Mouse (Mus musculus): ENCODE results near the gene Nol3. TPM values are rescaled to one million over a fixed set of nuclear protein-coding genes. Genes with fewer than 3 reads are reported as not detected.
"Not testable (repeated sequence)": the region's sequence is repeated elsewhere in the genome, so short reads cannot be mapped to it uniquely, and the experiment has no call there.

Gene Nol3
- polyA plus RNA-seq (2011; ENCODE audit: insufficient read depth, insufficient read length, low replicate concordance, missing spikeins): 0.70 TPM in 1 of 2 replicates, not detected in the other

GRCm38 (mm10) chr8:105275840-105276239, at the start of gene Nol3:
Nol3 (plus strand) TSS chr8:105276140.
- no peak within 1 kb of the TSS for H3K4me3 ChIP-seq (replicated peaks; ENCODE audit: control insufficient read depth, low read depth, low read length)
- WGBS: 11% methylated on average over 10 of the region's 10 CpGs

DNA sequence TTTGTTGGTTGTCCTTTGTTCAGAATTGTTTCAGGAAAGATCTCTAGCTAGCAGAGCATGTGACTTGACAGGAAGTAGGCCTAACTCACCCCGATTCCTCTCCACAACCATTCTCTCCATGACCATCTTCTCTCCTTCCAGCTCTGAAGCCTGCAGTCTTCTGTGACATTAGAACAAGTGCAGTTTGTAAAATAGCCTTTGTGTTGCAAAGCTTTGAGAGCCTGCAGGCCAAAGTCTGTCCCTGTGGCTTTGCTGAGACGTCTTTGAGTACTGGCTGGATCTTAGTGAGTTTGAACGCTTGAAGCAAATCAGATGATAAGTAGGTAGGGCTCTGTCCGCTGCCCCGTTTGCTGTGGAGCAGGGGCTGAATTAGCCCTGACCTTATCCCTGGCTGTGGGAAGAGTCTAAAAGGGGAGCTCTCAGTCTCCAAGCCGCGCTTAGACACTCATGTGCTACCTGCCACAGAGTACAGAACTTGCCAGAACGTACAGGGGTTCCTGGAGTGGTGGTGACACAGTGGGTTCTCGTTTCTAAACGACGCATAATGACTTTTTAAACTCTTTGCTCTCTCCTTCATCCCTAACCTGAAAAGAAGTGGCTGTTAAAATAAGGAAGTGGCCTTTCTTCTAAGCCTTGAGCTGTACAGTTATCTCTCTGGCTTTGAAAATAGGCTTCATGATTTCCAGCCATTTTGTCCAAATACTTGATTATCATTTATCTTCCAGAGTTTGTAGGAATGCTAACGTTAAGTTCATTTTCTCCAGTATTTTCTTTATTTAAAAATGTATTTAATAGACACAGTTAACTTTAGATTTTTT, 44.2 kb upstream of the Nol3 start:
- TF ChIP-seq CTCF (IDR thresholded peaks at IDR 0.05; ENCODE audit: control insufficient read depth, insufficient read depth, low read length): no peak
- TF ChIP-seq POLR2A (IDR thresholded peaks at IDR 0.05; ENCODE audit: borderline replicate concordance, control insufficient read depth, low read depth, low read length): no peak
- H3K27ac ChIP-seq (ENCODE audit: control insufficient read depth, insufficient read depth, low read depth, low read length, poor library complexity): no peak overlapping the region
- no peaks in the 10 kb centered on the region; the same call in 1 of the 2 replicates for H3K4me1 ChIP-seq (ENCODE audit: control insufficient read depth, insufficient read depth, low read length)
- no peak overlapping the region for H3K4me3 ChIP-seq (replicated peaks; ENCODE audit: control insufficient read depth, low read depth, low read length)
- whole genome bisulfite sequencing: 56% methylated on average over 12 of the region's 12 CpGs

More at GRCm38 (mm10) chr8:105275840-105276239, at the start of gene Nol3:
- peaks cover 1% of the 10 kb centered on the region for H3K4me1 ChIP-seq (ENCODE audit: control insufficient read depth, insufficient read depth, low read length)
- TF ChIP-seq POLR2A (IDR thresholded peaks at IDR 0.05; ENCODE audit: borderline replicate concordance, control insufficient read depth, low read depth, low read length) (no peak), CTCF (IDR thresholded peaks at IDR 0.05; ENCODE audit: control insufficient read depth, insufficient read depth, low read length) (no peak)
- no peak within 1 kb of the TSS for H3K27ac ChIP-seq (ENCODE audit: control insufficient read depth, insufficient read depth, low read depth, low read length, poor library complexity)

DNA sequence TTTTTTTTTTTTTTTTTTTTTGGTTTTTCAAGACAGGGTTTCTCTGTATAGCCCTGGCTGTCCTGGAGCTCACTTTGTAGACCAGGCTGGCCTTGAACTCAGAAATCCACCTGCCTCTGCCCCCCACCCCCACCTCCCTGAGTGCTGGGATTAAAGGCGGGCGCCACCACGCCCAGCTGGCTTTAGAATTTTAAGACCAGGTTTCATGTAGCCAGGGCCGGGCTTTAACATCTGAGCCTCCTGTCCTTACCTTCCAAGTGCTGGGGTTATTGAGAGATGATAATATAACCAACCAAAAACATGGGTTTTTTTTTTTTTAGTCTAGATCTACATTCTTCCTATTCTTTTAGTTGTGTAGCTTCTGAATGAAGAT, 43.6 kb upstream of the Nol3 start:
- WGBS: 82% methylated on average over 4 of the region's 4 CpGs

GRCm38 (mm10) chr8:105233126-105233935, 42.6 kb upstream of the Nol3 start:
- TF ChIP-seq POLR2A (IDR thresholded peaks at IDR 0.05; ENCODE audit: borderline replicate concordance, control insufficient read depth, low read depth, low read length) (no peak), CTCF (IDR thresholded peaks at IDR 0.05; ENCODE audit: control insufficient read depth, insufficient read depth, low read length) (no peak)
- H3K4me1 ChIP-seq (ENCODE audit: control insufficient read depth, insufficient read depth, low read length): no peaks in the 10 kb centered on the region; the same call in 1 of the 2 replicates
- no peak overlapping the region for H3K27ac ChIP-seq (ENCODE audit: control insufficient read depth, insufficient read depth, low read depth, low read length, poor library complexity)
- H3K4me3 ChIP-seq (replicated peaks; ENCODE audit: control insufficient read depth, low read depth, low read length): no peak overlapping the region
- WGBS: 80% methylated on average over 1 of the region's 1 CpGs

More for the DNA sequence above, 43.6 kb upstream of the Nol3 start:
- H3K4me1 ChIP-seq (ENCODE audit: control insufficient read depth, insufficient read depth, low read length); H3K27ac ChIP-seq (ENCODE audit: control insufficient read depth, insufficient read depth, low read depth, low read length, poor library complexity); H3K4me3 ChIP-seq (replicated peaks; ENCODE audit: control insufficient read depth, low read depth, low read length): not testable (repeated sequence)

DNA sequence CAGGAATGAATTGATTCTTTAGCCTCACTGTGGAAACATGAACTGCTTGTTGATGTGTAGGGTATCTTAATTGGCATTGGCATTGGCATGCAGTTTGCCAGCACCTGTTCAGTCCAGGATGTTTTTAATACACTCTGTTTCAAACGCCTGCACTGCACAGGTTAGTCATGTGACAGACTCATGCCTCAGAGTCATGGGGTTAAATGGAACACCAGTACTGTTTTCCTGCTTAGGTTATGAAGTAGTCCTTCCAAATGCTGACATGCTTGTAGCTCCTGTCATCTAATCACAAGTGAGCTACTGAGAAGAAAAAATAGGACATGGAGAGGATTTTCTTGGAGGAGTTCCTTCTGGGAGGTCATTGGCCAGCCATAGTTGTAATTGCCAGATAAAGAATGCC, 40.7 kb upstream of the Nol3 start:
- H3K4me3 ChIP-seq (replicated peaks; ENCODE audit: control insufficient read depth, low read depth, low read length): no peak overlapping the region
- H3K27ac ChIP-seq (ENCODE audit: control insufficient read depth, insufficient read depth, low read depth, low read length, poor library complexity): no peak overlapping the region
- 62% methylated on average over 1 of the region's 1 CpGs for WGBS
- TF ChIP-seq POLR2A (IDR thresholded peaks at IDR 0.05; ENCODE audit: borderline replicate concordance, control insufficient read depth, low read depth, low read length): no peak
- no peaks in the 10 kb centered on the region; the same call in 1 of the 2 replicates for H3K4me1 ChIP-seq (ENCODE audit: control insufficient read depth, insufficient read depth, low read length)

GRCm38 (mm10) chr8:105237442-105238142, 38.3 kb upstream of the Nol3 start:
- TF ChIP-seq CTCF (IDR thresholded peaks at IDR 0.05; ENCODE audit: control insufficient read depth, insufficient read depth, low read length): no peak
- no peak for TF ChIP-seq POLR2A (IDR thresholded peaks at IDR 0.05; ENCODE audit: borderline replicate concordance, control insufficient read depth, low read depth, low read length)
- Histone ChIP-seq H3K27ac (ENCODE audit: control insufficient read depth, insufficient read depth, low read depth, low read length, poor library complexity) (no peak overlapping the region), H3K4me1 (ENCODE audit: control insufficient read depth, insufficient read depth, low read length) (no peaks in the 10 kb centered on the region), H3K4me3 (replicated peaks; ENCODE audit: control insufficient read depth, low read depth, low read length) (no peak overlapping the region)
- 77% methylated on average over 14 of the region's 14 CpGs for WGBS

- Histone ChIP-seq H3K4me3 (replicated peaks; ENCODE audit: control insufficient read depth, low read depth, low read length) (no peak overlapping the region), H3K4me1 (ENCODE audit: control insufficient read depth, insufficient read depth, low read length) (no peaks in the 10 kb centered on the region), H3K27ac (ENCODE audit: control insufficient read depth, insufficient read depth, low read depth, low read length, poor library complexity) (no peak overlapping the region)
- no peak for TF ChIP-seq CTCF (IDR thresholded peaks at IDR 0.05; ENCODE audit: control insufficient read depth, insufficient read depth, low read length)
- no peak for TF ChIP-seq POLR2A (IDR thresholded peaks at IDR 0.05; ENCODE audit: borderline replicate concordance, control insufficient read depth, low read depth, low read length)
- WGBS: 94% methylated on average over 7 of the region's 7 CpGs
Observed at GRCm38 (mm10) chr8:105241016-105241415, 34.9 kb upstream of the Nol3 start.

DNA sequence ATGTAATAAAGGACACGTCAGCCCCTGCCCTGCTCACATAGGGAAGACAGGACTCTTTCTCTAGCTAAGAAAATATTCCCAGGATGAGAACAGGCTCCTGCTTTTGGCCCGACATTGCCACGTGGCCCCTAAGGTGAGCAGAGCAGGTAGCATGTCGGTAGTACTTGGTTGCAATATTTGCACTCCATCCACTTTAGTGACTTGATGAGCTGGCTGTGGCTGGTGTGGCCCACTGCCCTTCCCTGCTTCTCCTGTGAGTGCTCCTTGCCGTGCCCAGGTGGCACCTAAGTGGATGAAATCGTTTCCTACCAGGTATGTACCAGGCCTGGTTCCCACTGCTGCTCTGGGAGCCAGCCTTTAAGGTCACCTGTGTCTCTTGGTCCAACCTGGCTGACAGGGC, 24.0 kb upstream of the Nol3 start:
- Histone ChIP-seq H3K4me1 (ENCODE audit: control insufficient read depth, insufficient read depth, low read length) (no peaks in the 10 kb centered on the region), H3K4me3 (replicated peaks; ENCODE audit: control insufficient read depth, low read depth, low read length) (no peak overlapping the region), H3K27ac (ENCODE audit: control insufficient read depth, insufficient read depth, low read depth, low read length, poor library complexity) (no peak overlapping the region)
- TF ChIP-seq POLR2A (IDR thresholded peaks at IDR 0.05; ENCODE audit: borderline replicate concordance, control insufficient read depth, low read depth, low read length) (no peak), CTCF (IDR thresholded peaks at IDR 0.05; ENCODE audit: control insufficient read depth, insufficient read depth, low read length) (no peak)
- WGBS: 87% methylated on average over 6 of the region's 6 CpGs
